Mouse (Mus musculus) testis, adult 2 months (tissue): ENCODE measurements around the gene Amn.

Experiments used
- CTCF ChIP-seq: fragments of 200-500 bp; IDR thresholded peaks from 2 replicates; pipeline ENCODE4 v1.5.1; 2012; ENCODE audit warnings: low read depth, mild to moderate bottlenecking, inconsistent platforms, low read length, moderate library complexity; ENCODE audit not compliant: control insufficient read depth, insufficient read depth, insufficient replicate concordance
- POLR2A ChIP-seq: fragments of 200-500 bp; IDR thresholded peaks from 2 replicates; pipeline ENCODE4 v1.6.1; 2012; ENCODE audit warnings: low read depth, mild to moderate bottlenecking, inconsistent platforms, low read length, moderate library complexity; ENCODE audit not compliant: control insufficient read depth

DNA sequence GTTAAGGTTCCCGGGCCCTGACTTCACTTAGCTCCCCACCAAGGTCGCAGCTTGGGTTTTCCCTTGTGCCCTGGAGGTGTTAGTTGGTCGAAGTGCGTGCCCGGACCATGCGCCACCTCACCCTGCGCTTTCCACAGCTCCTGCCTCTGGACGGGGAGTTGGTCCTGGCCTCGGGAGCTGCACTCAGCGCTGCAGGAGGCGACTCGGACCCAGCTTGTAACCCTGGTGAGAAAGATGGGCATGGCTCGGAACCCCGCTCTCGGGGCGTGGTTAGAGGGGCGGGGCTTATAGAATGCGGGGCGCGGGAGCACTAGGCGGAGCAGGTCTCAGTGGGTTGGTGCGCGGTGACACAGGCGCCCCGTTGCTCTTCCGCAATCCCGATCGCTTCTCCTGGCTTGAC lies 3.1 kb downstream of the Amn start:
- TF ChIP-seq CTCF (no peak), POLR2A (no peak)
